Mouse (Mus musculus): Measurements from ENCODE around the gene Ifnab.

The Ifnab gene

GRCm38 (mm10) chr4:88655461-88655860 is 35.7 kb downstream of the Ifnab start:
- WGBS, result 66% methylated on average over 1 of the region's 1 CpGs

- 73% methylated on average over 3 of the region's 3 CpGs for WGBS
These were observed 37.5 kb downstream of the Ifnab start for GRCm38 (mm10) chr4:88653644-88654043.

DNA sequence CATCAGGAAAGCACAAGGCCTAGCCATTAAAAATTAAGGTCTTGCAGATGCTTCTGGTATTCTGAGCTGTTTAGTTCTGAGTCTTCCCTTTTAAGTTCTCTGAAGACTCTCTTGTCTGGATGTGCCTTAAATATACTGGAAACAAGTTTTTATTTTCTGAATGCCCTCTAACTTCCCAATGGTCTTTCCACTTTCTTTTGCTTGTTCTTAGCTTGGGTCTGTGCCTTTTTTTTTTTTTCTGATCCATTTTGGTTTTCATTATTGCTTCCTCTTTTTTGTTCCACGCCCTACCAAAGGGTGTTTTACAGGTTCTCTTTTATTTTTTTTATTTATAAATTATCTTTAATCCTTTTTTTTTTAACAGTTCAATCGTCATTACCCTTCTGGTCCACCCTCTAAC is 46.8 kb downstream of the Ifnab start, which contains the start of gene Ifna13:
Gene Ifna13 (minus strand): TSS at position 101 of the 400 bp plus-strand sequence.
- WGBS, result 59% methylated on average over 2 of the region's 2 CpGs

DNA sequence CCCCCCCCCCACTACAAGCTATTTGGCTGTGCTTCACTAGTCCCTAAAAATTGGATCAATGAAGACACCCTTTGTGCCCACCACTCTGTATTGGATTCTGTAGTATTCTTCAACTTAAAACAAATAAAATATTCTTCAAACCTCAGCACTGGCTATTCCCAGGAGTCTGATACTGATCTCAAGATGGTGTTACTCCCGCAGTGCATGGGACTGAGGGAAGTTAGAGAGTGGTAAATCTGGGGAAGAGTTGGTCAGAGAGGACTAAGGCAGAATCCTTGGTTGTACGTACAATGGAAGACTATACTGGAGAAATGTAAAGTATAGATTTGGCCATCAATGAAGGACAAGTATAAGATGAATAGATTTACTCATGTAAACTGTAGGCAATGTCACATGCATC is 48.6 kb downstream of the Ifnab start:
- WGBS, result 46% methylated on average over 2 of the region's 2 CpGs

GRCm38 (mm10) chr4:88641077-88641831 is 49.9 kb downstream of the Ifnab start:
- 12% methylated on average over 11 of the region's 11 CpGs for WGBS

- WGBS, result 33% methylated on average over 8 of the region's 8 CpGs
These were observed 50.5 kb downstream of the Ifnab start for GRCm38 (mm10) chr4:88640704-88641076.
